Mouse (Mus musculus) thymus, adult 2 months (tissue): Measurements from ENCODE around the gene Snrpd3.

Experiments
- CTCF ChIP-seq: fragments of 200-500 bp; IDR thresholded peaks from 2 replicates; pipeline ENCODE4 v1.5.1; 2012; ENCODE audit warnings: mild to moderate bottlenecking, control low read depth, low read length, moderate library complexity, borderline replicate concordance; ENCODE audit not compliant: control insufficient read depth, poor library complexity, insufficient read depth; ENCODE audit errors: extremely low read depth
- POLR2A ChIP-seq: fragments of 200-500 bp; IDR thresholded peaks from 2 replicates; pipeline ENCODE4 v1.6.1; 2012; ENCODE audit warnings: mild to moderate bottlenecking, low read length, control low read depth, moderate library complexity; ENCODE audit not compliant: control insufficient read depth, poor library complexity, insufficient read depth; ENCODE audit errors: extremely low read depth

GRCm38 (mm10) chr10:75585876-75586552 lies 68.7 kb downstream of the Snrpd3 start:
- TF ChIP-seq CTCF (no peak), POLR2A (no peak)
